Mouse (Mus musculus) hindbrain, embryonic 12.5 days (tissue): Measurements from ENCODE around the gene Gpr150. TPM values are rescaled to one million over a fixed set of nuclear protein-coding genes. Genes with fewer than 3 reads are reported as not detected.

Experiments
- ATAC-seq: fragments of 200-750 bp; cut with Nextera tagmentation; 2 replicates; pipeline ENCODE4 v1.8.0; 2017; ENCODE audit warnings: moderate TSS enrichment; ENCODE audit not compliant: low FRiP score
- H3K27ac ChIP-seq: fragments of 300-500 bp; sonication (generic); 2 replicates; pipeline ENCODE4 v1.5.1; 2016; ENCODE audit warnings: mild to moderate bottlenecking
- H3K27me3 ChIP-seq: fragments of 300-500 bp; sonication (generic); 2 replicates; pipeline ENCODE4 v1.6.1; 2016; ENCODE audit warnings: mild to moderate bottlenecking
- H3K36me3 ChIP-seq: fragments of 300-500 bp; sonication (generic); 2 replicates; pipeline ENCODE4 v1.6.1; 2016; ENCODE audit warnings: mild to moderate bottlenecking
- H3K4me1 ChIP-seq: fragments of 300-500 bp; sonication (generic); 2 replicates; pipeline ENCODE4 v1.6.1; 2016
- H3K4me2 ChIP-seq: fragments of 300-500 bp; sonication (generic); replicated peaks from 2 replicates; pipeline ENCODE4 v1.6.1; 2016; ENCODE audit warnings: mild to moderate bottlenecking
- H3K4me3 ChIP-seq: fragments of 300-500 bp; sonication (generic); 2 replicates; pipeline ENCODE4 v1.5.1; 2016; ENCODE audit warnings: mild to moderate bottlenecking
- H3K9ac ChIP-seq: fragments of 300-500 bp; sonication (generic); 2 replicates; pipeline ENCODE4 v1.6.1; 2016; ENCODE audit warnings: mild to moderate bottlenecking, moderate library complexity
- H3K9me3 ChIP-seq: fragments of 300-500 bp; sonication (generic); replicated peaks from 2 replicates; pipeline ENCODE4 v1.6.1; 2016; ENCODE audit warnings: mild to moderate bottlenecking
- WGBS: fragments of 180-500 bp; shearing (Covaris S2); methylation state at CpG from one replicate; pipeline ENCODE4 v1.1.7; 2016; 5-methylcytosine and 5-hydroxymethylcytosine counted together
- polyA plus RNA-seq: library from polyadenylated mRNA; unstranded; fragments of >200 nt; fragmentation: Nextera tagmentation; extraction: Ambion mirVana; gene quantifications from 2 replicates; pipeline ENCODE4 v1.2.1, GENCODE M21; 2016

Gene Gpr150
- polyA plus RNA-seq, 1 experiment from 2014 or later: 0.98 TPM

- H3K27me3 ChIP-seq: peaks cover 55% of the 10 kb centered on the region
- peak overlapping the region; percentile 96 for H3K4me2 ChIP-seq
- 0% methylated on average over 30 of the region's 34 CpGs for WGBS
- peak overlapping the region; percentile 48 for H3K4me3 ChIP-seq
- peak overlapping the region; percentile 18 for H3K9ac ChIP-seq
- peaks cover 12% of the 10 kb centered on the region; the same call in 1 of the 2 replicates for H3K4me1 ChIP-seq
- ATAC-seq: peak; percentile 96
- H3K27ac ChIP-seq: no peak overlapping the region
- H3K9me3 ChIP-seq: no peaks in the 10 kb centered on the region
- no peaks in the 10 kb centered on the region for H3K36me3 ChIP-seq
Observed at GRCm38 (mm10) chr13:76056261-76056724, 503 bp downstream of the Gpr150 start.

GRCm38 (mm10) chr13:76055391-76056232 is 1.2 kb downstream of the Gpr150 start:
- Histone ChIP-seq H3K4me1 (peaks cover 12% of the 10 kb centered on the region; the same call in 1 of the 2 replicates), H3K4me2 (peak overlapping the region; percentile 96), H3K27ac (no peak overlapping the region), H3K9ac (peak overlapping the region; percentile 18), H3K4me3 (peak overlapping the region; percentile 48), H3K27me3 (peaks cover 55% of the 10 kb centered on the region), H3K36me3 (no peaks in the 10 kb centered on the region), H3K9me3 (no peaks in the 10 kb centered on the region)
- ATAC-seq: peak; percentile 72
- 1% methylated on average over 59 of the region's 59 CpGs for WGBS

GRCm38 (mm10) chr13:76044971-76045370 is 11.8 kb downstream of the Gpr150 start:
- no peak overlapping the region for H3K4me2 ChIP-seq
- no peak overlapping the region for H3K9ac ChIP-seq
- H3K4me3 ChIP-seq: no peak overlapping the region
- no peak overlapping the region for H3K27ac ChIP-seq
- H3K4me1 ChIP-seq: no peaks in the 10 kb centered on the region
- no peaks in the 10 kb centered on the region; the same call in 1 of the 2 replicates for H3K9me3 ChIP-seq
- H3K36me3 ChIP-seq: no peaks in the 10 kb centered on the region
- ATAC-seq: no peak
- no peaks in the 10 kb centered on the region for H3K27me3 ChIP-seq

GRCm38 (mm10) chr13:76042455-76042854 is 14.3 kb downstream of the Gpr150 start:
- Histone ChIP-seq H3K27ac (no peak overlapping the region), H3K4me1 (no peaks in the 10 kb centered on the region), H3K4me2 (no peak overlapping the region), H3K27me3 (no peaks in the 10 kb centered on the region), H3K9me3 (no peaks in the 10 kb centered on the region; the same call in 1 of the 2 replicates), H3K9ac (no peak overlapping the region), H3K36me3 (no peaks in the 10 kb centered on the region), H3K4me3 (no peak overlapping the region)
- WGBS: 74% methylated on average over 1 of the region's 1 CpGs
- no peak for ATAC-seq

- Histone ChIP-seq H3K27me3 (no peaks in the 10 kb centered on the region), H3K9me3 (no peaks in the 10 kb centered on the region), H3K4me1 (no peaks in the 10 kb centered on the region), H3K27ac (no peak overlapping the region), H3K9ac (no peak overlapping the region), H3K4me3 (no peak overlapping the region), H3K4me2 (no peak overlapping the region), H3K36me3 (no peaks in the 10 kb centered on the region)
- no peak for ATAC-seq
- WGBS: 79% methylated on average over 3 of the region's 3 CpGs
Observed at GRCm38 (mm10) chr13:76024588-76024987, 32.2 kb downstream of the Gpr150 start.

GRCm38 (mm10) chr13:76021782-76022181 is 35.0 kb downstream of the Gpr150 start:
- Histone ChIP-seq H3K4me2 (no peak overlapping the region), H3K27ac (no peak overlapping the region), H3K4me1 (peaks cover 7% of the 10 kb centered on the region), H3K36me3 (no peaks in the 10 kb centered on the region), H3K27me3 (no peaks in the 10 kb centered on the region), H3K4me3 (no peak overlapping the region), H3K9ac (no peak overlapping the region), H3K9me3 (no peaks in the 10 kb centered on the region)
- no peak for ATAC-seq
- 91% methylated on average over 2 of the region's 2 CpGs for WGBS

- peak; percentile 70 for ATAC-seq
- peaks cover 7% of the 10 kb centered on the region for H3K4me1 ChIP-seq
- H3K9ac ChIP-seq: no peak overlapping the region; the same call in 1 of the 2 replicates
- H3K4me2 ChIP-seq: peak overlapping the region; percentile 54
- H3K9me3 ChIP-seq: no peaks in the 10 kb centered on the region
- WGBS: 47% methylated on average over 5 of the region's 5 CpGs
- H3K27ac ChIP-seq: no peak overlapping the region; the same call in 1 of the 2 replicates
- no peaks in the 10 kb centered on the region for H3K36me3 ChIP-seq
- peak overlapping the region; percentile 63 for H3K4me3 ChIP-seq
- H3K27me3 ChIP-seq: no peaks in the 10 kb centered on the region
Observed at GRCm38 (mm10) chr13:76018844-76019400, 37.9 kb downstream of the Gpr150 start.

- no peaks in the 10 kb centered on the region for H3K36me3 ChIP-seq
- peak within 1 kb of the TSS; percentile 54 for H3K4me2 ChIP-seq
- peak within 1 kb of the TSS; percentile 63 for H3K4me3 ChIP-seq
- H3K27ac ChIP-seq: peak within 1 kb of the TSS; percentile 93
- ATAC-seq: peak; percentile 100
- WGBS: 1% methylated on average over 50 of the region's 50 CpGs
- H3K9ac ChIP-seq: peak within 1 kb of the TSS; percentile 84
- H3K27me3 ChIP-seq: no peaks in the 10 kb centered on the region
- no peaks in the 10 kb centered on the region for H3K9me3 ChIP-seq
- peaks cover 7% of the 10 kb centered on the region for H3K4me1 ChIP-seq
Observed at GRCm38 (mm10) chr13:76017974-76018843, 38.6 kb downstream of the Gpr150 start, which contains the start of gene Rfesd. Rfesd (minus strand) TSS chr13:76018719.

- Histone ChIP-seq H3K27ac (peak overlapping the region; percentile 93), H3K4me3 (peak overlapping the region; percentile 63), H3K4me2 (peak overlapping the region; percentile 54), H3K27me3 (no peaks in the 10 kb centered on the region), H3K9ac (peak overlapping the region; percentile 84), H3K4me1 (peaks cover 7% of the 10 kb centered on the region), H3K9me3 (no peaks in the 10 kb centered on the region), H3K36me3 (no peaks in the 10 kb centered on the region)
- ATAC-seq: no peak
- WGBS: 79% methylated on average over 4 of the region's 4 CpGs
Observed at GRCm38 (mm10) chr13:76017465-76017864, 39.3 kb downstream of the Gpr150 start.

GRCm38 (mm10) chr13:76014511-76014910 is 42.3 kb downstream of the Gpr150 start:
- no peaks in the 10 kb centered on the region for H3K36me3 ChIP-seq
- H3K27me3 ChIP-seq: no peaks in the 10 kb centered on the region
- H3K4me2 ChIP-seq: no peak overlapping the region
- H3K9ac ChIP-seq: no peak overlapping the region
- WGBS: 81% methylated on average over 2 of the region's 2 CpGs
- no peak for ATAC-seq
- no peak overlapping the region for H3K4me3 ChIP-seq
- H3K27ac ChIP-seq: no peak overlapping the region
- H3K4me1 ChIP-seq: peaks cover 7% of the 10 kb centered on the region
- H3K9me3 ChIP-seq: no peaks in the 10 kb centered on the region
